Mouse (Mus musculus) c-Kit-positive CD71-positive TER-119-negative erythroid progenitor cells, embryonic 14.5 days (primary cell): Measurements from ENCODE around the gene Ankrd24.

ENCODE experiments used
- DNase-seq: peaks from one replicate; pipeline ENCODE4 v3.0.0-alpha.2; 2013; ENCODE audit warnings: low read depth

The Ankrd24 gene

GRCm38 (mm10) chr10:81628390-81628789 lies at the start of gene Ankrd24:
Gene Ankrd24 (plus strand): TSS chr10:81628540.
- DNase-seq: no peak

GRCm38 (mm10) chr10:81579967-81580366 lies 48.4 kb upstream of the Ankrd24 start:
- DNase-seq: no peak

- no peak for DNase-seq
These were observed 47.8 kb upstream of the Ankrd24 start for GRCm38 (mm10) chr10:81580441-81581070.

- no peak for DNase-seq
These were observed 45.0 kb upstream of the Ankrd24 start for GRCm38 (mm10) chr10:81583347-81583746.

- DNase-seq: no peak
These were observed 39.6 kb upstream of the Ankrd24 start for GRCm38 (mm10) chr10:81588739-81589138.

GRCm38 (mm10) chr10:81591846-81592245 lies 36.5 kb upstream of the Ankrd24 start:
- no peak for DNase-seq

GRCm38 (mm10) chr10:81592631-81593030 lies 35.7 kb upstream of the Ankrd24 start:
- DNase-seq: no peak

- no peak for DNase-seq
These were observed 35.1 kb upstream of the Ankrd24 start for GRCm38 (mm10) chr10:81593223-81593622.

GRCm38 (mm10) chr10:81593935-81594334 lies 34.4 kb upstream of the Ankrd24 start:
- DNase-seq: no peak

- DNase-seq: no peak
These were observed 32.7 kb upstream of the Ankrd24 start for GRCm38 (mm10) chr10:81595599-81595998.

- no peak for DNase-seq
These were observed 31.7 kb upstream of the Ankrd24 start for GRCm38 (mm10) chr10:81596611-81597010.

- DNase-seq: no peak
These were observed 31.0 kb upstream of the Ankrd24 start for GRCm38 (mm10) chr10:81597137-81597950.

- DNase-seq: no peak
These were observed 30.0 kb upstream of the Ankrd24 start for GRCm38 (mm10) chr10:81598342-81598741.

GRCm38 (mm10) chr10:81598871-81599270 lies 29.5 kb upstream of the Ankrd24 start:
- no peak for DNase-seq

GRCm38 (mm10) chr10:81599630-81600029 lies 28.7 kb upstream of the Ankrd24 start:
- no peak for DNase-seq

GRCm38 (mm10) chr10:81600096-81600495 lies 28.2 kb upstream of the Ankrd24 start:
- DNase-seq: no peak

GRCm38 (mm10) chr10:81600738-81601203 lies 27.6 kb upstream of the Ankrd24 start, which contains the start of gene Tle6:
Gene Tle6 (minus strand): TSS chr10:81601073.
- DNase-seq: peak; percentile 92

- no peak for DNase-seq
These were observed 26.9 kb upstream of the Ankrd24 start for GRCm38 (mm10) chr10:81601396-81601905.

GRCm38 (mm10) chr10:81602741-81603151 lies 25.6 kb upstream of the Ankrd24 start:
- DNase-seq: peak; percentile 62

- no peak for DNase-seq
These were observed 24.0 kb upstream of the Ankrd24 start for GRCm38 (mm10) chr10:81604019-81604967.

- peak; percentile 92 for DNase-seq
These were observed 23.2 kb upstream of the Ankrd24 start for GRCm38 (mm10) chr10:81604968-81605665.
